Mouse (Mus musculus) cerebellum, adult 9-11 months (tissue): ENCODE data around the gene Cpa3.
A peak's percentile ranks its signal among the peaks of the same experiment; 100 is the strongest.

Source experiments
- DNase-seq: peaks from one replicate; pipeline ENCODE4 v3.0.0; 2022

The Cpa3 gene

DNA sequence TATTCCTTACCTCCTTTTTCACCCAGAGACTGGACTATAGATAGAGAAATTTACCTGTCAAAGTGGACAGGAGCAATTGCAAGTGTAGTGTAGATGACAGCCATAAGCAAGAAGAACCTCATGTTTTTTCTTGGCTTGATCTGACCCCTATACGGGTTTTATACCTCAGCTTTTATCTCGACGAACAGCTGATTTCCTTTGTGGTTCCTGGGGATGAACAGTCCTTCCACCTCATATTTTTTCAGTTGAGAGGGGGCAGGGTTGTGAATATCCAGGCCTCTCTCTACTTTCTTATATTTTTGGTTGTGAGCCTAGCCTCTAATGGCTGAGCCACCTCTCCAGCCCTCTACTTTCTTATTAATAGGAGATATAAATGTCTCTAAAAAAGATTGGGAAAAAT lies at the start of gene Cpa3:
TSS of gene Cpa3 (minus strand) at position 132 of the 400 bp plus-strand sequence.
- DNase-seq: no peak

DNA sequence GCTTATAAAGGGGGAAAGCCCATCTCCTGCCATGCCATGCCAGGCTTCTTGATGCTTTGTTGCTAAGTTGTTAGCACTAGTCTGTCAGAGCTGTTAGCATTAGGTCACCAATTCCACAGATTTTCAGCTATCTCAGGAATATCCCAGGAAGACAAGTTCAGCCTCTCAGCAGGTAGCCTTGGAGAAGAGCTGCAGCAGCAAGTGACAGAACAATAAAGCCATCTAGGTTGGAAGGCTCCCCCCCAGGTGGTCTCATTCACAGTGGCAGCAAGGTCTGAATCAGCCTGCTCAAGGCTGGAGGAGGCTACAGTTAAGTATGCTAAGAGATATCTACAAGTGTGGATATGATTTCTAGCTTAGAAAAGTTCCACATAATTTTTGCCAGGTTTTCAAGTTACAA lies 49.4 kb upstream of the Cpa3 start:
- no peak for DNase-seq

DNA sequence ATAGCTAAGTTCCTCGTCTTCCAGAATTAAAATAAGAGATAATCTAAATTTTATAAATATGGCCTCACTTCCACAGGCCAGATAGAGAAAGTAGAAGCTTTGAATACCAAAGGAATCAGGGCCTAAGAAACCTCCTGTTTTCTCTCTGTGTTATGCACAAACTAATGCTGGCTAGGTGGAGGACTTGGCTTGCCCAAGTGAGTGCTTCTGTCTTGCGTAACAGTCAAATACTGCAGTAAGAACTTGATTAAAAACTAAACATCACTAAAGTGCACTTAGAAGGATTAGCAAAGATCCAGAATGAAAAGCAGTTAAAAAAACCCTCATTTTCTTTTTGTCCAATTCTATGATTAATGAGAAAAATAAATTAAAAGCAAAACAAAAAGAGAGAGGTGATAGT lies 46.8 kb upstream of the Cpa3 start:
- DNase-seq: no peak

DNA sequence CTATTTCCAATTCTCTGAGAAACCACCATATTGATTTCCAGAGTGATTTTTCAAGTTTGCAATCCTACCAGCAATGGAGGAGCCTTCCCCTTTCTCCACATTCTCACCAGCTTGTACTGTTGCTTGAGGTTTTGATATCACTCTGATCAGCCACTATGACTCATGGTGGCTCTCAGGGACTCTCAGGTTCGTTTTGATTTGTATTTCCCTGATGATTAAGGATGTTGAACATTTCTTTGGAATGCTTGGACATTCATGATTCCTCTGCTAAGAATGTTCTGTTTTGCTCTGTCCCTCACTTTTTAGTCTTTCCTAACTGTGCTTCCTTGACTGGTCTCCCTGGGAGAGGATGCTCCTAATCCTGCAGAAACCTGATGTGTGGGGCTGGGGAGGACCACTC lies 39.8 kb upstream of the Cpa3 start:
- DNase-seq: no peak

DNA sequence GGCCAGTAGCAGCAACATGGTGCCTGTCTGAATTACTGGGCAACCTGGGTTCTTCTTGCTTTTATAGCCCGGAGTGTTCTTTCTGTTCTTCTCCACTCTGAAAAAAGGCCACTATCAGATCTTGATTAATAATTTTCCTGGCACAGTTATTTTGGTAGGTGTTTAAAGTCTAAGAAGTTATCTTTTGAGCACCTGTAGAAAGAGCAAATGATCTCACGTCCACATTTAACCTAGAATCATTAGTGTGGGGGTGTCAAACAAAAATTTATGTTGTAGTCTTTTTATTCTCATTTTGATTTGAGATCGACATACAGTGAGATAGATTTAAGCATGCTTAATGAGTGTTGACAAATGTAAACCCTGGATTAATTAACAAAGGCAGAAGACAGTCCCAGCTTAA lies 33.7 kb upstream of the Cpa3 start, which contains the start of gene Cpb1:
TSS of gene Cpb1 (minus strand) at position 101 of the 400 bp plus-strand sequence.
- DNase-seq: no peak

DNA sequence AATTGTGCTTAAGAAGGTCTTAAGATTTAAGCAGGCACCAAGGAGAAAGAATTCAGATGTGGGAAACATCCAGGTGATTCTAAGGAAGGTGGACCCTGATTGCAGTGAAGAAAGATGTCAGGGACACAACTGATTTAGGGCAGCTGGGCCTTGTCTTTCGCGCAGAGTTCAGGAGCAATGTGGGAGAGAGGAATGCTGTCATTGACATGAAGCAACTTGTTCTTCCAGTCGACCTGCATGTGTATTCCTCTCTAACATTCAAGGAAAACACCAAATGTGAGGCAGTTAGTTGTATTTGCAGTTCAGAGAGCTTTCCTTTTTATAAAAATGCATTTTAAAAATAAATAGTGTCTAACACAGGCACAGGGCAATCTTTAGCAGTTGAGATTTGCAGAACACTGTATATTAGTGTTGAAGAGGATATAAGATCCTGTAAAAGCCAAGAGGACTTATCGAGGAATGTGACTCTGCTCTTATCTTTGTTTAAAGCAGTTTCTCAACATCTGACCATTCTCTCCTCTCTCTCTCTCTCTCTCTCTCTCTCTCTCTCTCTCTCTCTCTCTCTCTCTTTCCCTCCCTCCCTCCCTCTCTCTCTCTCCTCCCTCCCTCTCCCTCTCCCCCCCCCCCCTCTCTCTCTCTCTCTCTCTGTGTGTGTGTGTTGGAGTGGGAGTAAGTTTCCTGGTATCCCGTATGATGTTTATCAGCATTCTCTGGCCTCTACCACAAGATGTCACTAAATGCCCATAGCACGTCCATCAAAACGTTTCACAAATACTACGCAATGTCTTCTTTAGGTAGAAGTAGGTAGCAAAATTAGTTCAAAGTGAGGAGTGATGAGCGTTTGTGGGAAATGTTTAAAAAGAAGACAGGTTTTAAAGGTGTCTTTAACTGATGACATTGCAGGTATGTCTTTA lies 12.8 kb upstream of the Cpa3 start:
- no peak for DNase-seq

DNA sequence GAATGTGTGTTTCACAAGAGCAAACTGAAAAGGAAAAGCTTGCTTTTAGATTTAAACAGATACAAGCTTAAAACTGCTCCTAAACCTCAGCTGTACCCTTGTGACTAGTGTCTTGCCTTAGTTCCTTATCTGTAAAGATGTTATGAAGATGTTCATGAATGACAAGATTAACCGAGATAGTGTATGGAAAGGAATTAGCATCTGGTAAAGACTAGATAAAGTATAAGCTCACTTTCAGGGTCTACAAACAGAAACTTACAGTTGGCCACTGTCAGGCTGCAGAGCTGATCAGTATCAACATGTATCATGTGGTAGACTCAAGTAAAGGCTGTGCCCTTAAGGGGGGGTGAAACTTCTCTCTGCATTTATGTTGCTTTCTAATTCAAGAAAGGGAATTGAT lies 1.9 kb upstream of the Cpa3 start:
- no peak for DNase-seq

DNA sequence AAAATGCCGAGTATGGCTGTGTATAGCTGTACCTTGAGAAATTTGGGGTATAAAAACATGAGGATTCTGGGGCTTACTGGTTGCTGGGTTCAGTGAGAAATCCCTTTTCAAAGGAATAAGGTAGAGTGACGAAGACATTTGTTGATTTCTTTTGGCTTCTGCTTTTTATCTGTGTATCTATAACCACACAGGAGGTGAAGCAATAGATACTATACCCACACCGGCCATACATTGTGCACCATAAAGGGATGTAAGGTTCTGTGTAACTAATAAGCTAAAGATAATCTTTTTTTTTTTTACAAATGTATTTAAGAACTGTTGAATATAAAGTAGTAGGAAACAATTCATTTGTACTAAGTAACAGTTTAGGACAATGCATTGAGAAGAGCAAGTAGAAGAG lies 2.2 kb downstream of the Cpa3 start:
- no peak for DNase-seq

DNA sequence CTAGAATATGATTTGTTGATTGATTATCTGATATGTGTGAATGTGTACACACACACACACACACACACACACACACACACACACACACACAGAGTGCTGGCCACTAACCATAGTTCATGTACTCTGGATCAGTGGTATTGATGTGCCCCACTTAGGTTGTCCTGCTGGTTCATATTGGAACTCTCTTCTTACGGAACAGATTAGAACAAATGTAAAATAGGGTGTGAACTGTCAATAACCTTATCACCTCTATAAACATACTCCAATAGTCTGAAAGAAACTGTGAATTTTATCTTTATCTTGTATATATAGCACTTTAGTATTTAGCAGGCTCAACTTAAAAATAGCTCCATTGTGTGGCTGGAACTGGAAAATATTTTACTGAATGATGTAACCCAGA lies 5.0 kb downstream of the Cpa3 start:
- DNase-seq: no peak

DNA sequence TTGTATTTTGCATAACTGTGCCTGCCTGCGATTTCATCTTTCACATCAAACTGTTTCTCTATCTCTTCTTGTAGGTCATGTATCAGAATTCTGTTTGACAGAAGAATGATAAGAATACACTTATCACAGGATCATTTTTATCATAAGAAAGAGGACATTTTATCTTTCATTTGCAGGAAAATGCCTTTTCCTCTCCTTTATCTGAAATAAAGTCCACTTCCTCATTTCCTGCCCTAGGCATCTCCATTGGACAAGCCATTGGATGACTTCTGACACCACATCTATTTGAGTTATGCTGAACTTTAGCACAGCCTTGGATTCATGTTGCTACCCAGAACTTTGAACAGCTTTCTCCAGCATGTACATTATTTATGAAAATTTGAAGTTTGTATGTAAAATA lies 13.0 kb downstream of the Cpa3 start:
- DNase-seq: no peak

DNA sequence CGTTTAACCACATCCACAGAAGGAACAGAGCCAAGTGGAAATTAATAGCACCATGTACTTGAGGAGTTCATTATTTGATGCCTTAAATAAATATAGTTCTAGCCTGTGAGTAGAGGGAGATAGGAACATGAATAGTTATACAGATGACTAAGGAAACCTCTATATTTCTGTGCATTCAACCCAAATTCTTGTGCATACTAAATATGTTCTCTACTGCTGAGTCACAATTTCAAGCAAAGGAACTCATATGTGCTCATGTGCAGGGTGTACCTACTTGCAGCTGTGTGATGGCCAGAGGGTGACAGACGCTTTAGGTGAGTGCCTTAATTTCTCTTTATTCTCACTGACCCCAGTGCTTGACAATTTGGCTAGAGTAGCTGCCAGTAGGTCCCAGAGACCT lies 16.6 kb downstream of the Cpa3 start:
- DNase-seq: no peak

DNA sequence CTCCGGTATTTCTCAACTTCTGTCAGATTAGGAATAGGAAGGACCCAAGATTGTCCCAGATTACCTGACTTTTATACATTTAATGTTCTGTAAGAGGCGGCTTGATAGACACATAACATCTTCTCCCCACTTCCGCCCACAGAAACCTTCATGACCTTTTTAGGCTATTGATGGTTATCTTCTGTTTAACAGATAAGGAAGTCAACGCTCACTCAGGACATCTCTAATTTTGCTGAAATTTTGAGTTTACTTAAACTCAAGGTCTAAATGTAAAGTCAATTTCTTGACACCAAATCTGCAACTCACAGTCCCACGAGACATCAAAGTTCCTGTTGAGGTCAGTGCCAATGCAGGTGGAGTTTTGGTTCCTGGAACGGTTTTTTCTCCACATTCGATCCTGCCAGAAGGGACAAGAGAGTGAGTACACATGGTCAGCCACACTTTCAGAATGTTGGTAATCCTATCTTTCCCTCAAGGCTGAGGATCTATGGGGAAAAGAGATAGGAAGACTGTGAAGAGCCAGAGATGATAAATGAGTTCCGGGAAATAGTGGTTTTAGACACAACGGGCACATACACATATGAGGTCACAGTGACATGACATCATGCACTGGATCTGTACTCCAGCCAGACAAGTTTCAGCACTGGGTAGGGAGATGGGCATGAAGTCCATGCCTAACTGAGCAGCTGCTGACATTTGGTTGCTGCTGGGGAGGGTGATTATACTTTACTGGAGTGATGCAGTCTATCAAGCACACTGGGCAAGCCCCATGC lies 18.9 kb downstream of the Cpa3 start:
- DNase-seq: no peak

DNA sequence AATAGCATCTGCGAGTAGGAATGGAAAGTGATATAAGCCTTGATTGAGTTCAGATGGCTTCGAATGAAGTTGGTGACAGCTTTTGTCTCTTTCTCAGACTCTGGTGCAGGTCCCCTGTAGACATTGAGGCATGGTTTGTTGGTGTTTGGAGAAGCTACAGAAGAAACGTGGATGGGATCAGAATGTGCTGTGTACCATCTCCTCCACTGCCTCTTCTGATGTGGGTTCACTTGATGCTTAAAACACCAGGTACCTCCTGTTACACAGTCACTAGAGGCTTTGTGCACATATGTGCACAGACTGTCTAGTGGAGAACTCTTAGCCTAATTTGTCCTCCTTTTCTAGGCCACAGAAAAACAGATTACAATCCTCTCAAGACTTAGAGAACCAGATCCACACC lies 19.8 kb downstream of the Cpa3 start:
- DNase-seq: no peak

DNA sequence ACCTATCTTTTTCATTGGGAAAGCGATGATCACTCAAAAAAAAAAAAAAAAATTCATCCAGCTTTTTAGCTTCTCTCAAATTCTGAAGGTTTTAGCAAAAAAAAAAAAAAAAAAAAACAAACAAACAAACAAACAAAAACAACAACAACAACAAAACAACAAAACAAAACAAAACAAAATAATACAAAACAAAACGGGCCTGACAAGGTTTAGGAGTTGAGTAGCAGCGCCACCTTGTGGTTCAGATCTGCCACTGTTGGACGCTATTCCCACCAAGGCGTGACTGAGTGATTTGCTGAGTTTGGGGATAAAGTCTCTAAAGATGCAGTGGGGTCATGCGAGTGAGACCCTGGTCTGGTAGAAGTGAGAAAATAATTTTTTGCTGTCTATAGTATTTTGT lies 43.1 kb downstream of the Cpa3 start:
- peak; percentile 2 for DNase-seq

DNA sequence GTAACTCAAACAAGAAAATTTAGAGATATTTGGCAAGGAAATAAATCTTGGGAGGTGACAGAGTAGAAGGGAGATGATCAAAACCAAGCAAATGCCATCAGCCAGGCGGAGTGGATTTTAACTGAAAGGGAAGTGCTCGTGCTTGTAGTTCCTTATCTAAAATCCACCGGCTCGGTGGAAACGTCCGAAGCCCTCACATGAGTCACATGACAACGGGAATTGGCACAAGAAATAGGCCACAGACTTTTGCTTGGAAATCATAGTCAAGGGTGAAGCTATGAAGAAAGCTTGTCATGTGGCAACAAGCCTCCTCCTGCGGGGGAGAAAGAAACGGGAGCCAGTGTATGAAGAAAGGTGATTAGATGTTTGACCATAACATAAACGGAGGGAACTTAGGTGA lies 44.1 kb downstream of the Cpa3 start:
- DNase-seq: no peak

DNA sequence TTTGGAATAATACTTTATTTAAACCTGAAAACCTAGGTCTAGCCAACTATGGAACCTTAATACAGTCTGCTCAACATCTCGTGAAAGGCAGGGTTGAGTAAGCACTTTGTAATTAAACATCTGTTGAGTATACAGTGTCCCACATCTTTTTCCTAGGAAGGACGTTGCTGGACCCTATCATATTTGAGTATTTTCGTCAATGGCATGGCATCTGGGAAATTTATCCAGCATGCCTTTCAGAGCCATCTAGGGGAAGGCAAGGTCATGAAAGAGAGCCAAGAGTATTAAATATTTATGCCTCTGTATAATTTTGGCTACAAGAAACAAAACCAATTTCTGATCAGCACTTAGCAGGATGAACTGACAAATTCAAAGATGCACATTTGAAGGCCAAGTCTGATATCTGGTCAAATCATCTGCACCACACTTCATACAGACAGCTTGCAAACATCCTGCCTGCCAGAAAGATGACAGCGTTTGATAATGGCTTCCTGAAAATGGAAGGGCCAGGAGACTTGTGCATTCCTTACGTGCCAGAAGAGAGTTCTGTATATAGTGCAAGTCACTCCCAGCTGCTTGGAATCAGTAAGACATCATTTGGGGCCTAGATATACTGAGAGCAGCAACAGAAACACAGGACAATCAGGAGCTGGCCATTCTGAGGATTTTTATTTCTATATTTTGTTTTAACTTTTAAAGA lies 52.9 kb downstream of the Cpa3 start:
- DNase-seq: no peak

DNA sequence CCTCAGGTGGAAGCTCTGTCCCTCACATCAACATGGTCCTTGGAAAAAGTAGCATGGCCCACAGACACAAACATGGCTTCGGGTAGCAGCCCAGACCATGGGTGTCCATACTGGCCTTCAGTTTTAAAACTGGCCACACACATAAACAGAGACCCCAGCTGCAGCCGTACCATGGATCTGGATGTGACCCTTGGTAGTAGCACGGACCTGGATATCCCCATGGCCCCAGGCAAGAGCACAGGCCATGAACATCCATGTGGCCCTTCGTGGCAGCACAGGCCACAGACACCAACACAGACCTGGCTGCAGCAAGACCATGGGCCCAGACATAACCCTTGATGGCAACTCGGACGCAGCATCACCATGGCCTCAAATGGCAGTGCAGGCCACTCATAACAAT lies 69.6 kb downstream of the Cpa3 start:
- no peak for DNase-seq

DNA sequence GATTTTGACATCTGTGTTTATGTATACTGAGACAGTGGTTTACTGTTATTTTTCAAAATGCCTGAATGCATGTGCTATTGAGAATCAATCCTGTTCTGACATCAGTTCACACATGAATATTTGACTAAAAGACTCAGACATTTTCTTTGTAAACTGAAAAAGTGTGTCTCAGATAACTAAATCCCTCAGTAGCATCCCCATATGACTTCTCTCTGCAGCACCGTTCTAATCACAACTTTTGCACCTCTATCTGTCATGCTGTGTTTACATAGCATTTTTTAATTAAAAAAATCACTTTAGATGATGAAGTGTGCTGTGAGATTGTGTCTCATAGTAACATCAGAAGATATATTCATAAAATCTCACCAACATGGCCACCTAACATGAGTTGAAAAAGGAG lies 74.5 kb downstream of the Cpa3 start:
- no peak for DNase-seq
